Mouse (Mus musculus) neural tube, postnatal 0 days (tissue): ENCODE results near the gene Gm7792. TPM values are rescaled to one million over a fixed set of nuclear protein-coding genes. Genes with fewer than 3 reads are reported as not detected.

Source experiments
- polyA plus RNA-seq: library from polyadenylated mRNA; unstranded; fragments of >200 nt; fragmentation: Nextera tagmentation; extraction: Ambion mirVana; gene quantifications from 2 replicates; pipeline ENCODE4 v1.2.1, GENCODE M21; 2015

Gene Gm7792
- not detected in 2 replicates for polyA plus RNA-seq

DNA sequence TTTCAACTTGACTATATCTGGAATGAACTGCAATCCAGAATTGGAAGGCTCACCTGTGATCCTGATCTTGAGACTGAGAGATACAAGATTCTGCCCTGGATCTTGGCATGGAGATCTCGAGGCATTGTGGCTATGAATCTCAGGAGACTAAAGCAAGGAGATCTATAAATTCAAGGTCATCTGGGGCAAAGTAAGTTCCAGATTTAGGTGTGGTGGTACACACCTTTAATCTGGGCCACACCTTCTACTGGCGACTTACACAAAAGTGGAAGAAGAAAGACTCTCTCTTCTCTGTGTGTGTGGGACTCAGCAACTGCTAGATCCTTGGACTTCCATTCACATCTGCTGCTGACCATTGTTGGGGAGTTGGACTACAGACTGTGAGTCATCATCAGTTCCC, at the start of gene Gm7792:
Gm7792 (plus strand) TSS at position 301 of the 400 bp plus-strand sequence.

Other genes starting within 250 kb of the Gm7792 start
- not detected in 2 replicates for gene C87414, start 172.2 kb upstream of the Gm7792 start, polyA plus RNA-seq
- not detected in 2 replicates for gene Gm16429, start 85.3 kb downstream of the Gm7792 start, polyA plus RNA-seq
- gene BC061212, start 226.8 kb downstream of the Gm7792 start, polyA plus RNA-seq: not detected in 2 replicates
- not detected in 2 replicates for gene Gm6351, start 232.6 kb downstream of the Gm7792 start, polyA plus RNA-seq